Mouse (Mus musculus) heart, postnatal 0 days (tissue): ENCODE data around the gene Scarb2.

ENCODE experiments used
- CTCF ChIP-seq: IDR thresholded peaks from 2 replicates; pipeline ENCODE4 v1.5.1; 2016; ENCODE audit warnings: antibody characterized with exemption, control low read depth, low read depth
- EP300 ChIP-seq: IDR thresholded peaks from 2 replicates; pipeline ENCODE4 v1.6.1; 2016; ENCODE audit warnings: antibody characterized with exemption, low read depth

DNA sequence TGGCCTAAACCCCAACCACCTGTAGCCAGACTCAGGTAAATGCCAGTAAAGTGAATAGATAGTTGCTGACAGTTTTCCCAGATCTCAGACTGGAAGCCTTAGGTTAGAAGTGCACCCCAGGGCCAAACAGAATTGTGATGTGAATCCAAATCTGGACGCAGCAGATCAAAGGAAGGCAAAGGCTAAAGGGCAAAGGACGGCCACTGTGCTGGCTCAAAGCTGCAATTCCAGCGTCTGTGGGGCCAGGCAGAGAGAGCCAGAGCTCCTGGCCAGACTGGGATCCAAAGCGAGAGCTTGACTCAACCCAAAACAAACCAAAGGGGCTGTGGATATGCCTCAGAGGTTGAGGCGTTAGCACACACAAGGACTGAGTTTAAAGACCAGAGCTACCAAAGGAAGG lies 47.9 kb downstream of the Scarb2 start:
- TF ChIP-seq CTCF (no peak), EP300 (no peak)
